Mouse (Mus musculus) splenic B cell, adult 2 months (primary cell): ENCODE measurements at regions not wholly inside any gene's neighbourhood (a gene's known extent, or its start where the extent isn't known, plus 50 kb on each side); places are given as distances from the start of the nearest gene placed in this dataset.
A peak's percentile ranks its signal among the peaks of the same experiment; 100 is the strongest.
"Not testable (repeated sequence)": the region's sequence is repeated elsewhere in the genome, so short reads cannot be mapped to it uniquely, and the experiment has no call there.

Experiments used
- DNase-seq: peaks from one replicate; pipeline ENCODE4 v3.0.0-alpha.2; 2011; ENCODE audit warnings: low read depth, low spot score
- H3K27me3 ChIP-seq: 2 replicates; pipeline ENCODE4 v1.6.1; 2012; ENCODE audit warnings: mild to moderate bottlenecking, low read length, moderate library complexity, mixed read lengths; ENCODE audit not compliant: control insufficient read depth, poor library complexity, insufficient read depth, severe bottlenecking
- H3K36me3 ChIP-seq: 2 replicates; pipeline ENCODE4 v1.6.1; 2012; ENCODE audit warnings: mild to moderate bottlenecking, low read length, moderate library complexity, mixed read lengths; ENCODE audit not compliant: control insufficient read depth, poor library complexity, insufficient read depth, severe bottlenecking

DNA sequence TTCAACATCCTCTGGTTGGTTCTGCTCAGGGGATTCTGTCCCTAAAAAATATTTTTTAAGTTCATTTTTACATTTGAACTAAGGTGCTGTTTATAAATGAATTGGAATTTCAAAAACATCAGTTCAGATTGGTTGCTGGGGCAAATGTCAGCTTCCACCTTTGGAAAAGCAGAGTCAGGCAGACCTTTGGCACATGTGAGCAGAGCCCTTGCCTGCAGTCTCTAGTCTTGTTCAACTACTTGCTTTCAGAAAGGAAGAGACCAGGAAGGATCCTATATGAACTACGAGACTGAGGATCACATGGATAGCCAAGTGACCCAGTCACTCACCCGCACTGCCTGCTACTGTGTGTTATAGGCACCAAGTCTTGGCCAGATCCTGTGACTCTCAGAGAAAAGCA is 82.5 kb upstream of the Tbl1xr1 start:
- H3K36me3 ChIP-seq: no peaks in the 10 kb centered on the region
- DNase-seq: no peak
- no peaks in the 10 kb centered on the region for H3K27me3 ChIP-seq

DNA sequence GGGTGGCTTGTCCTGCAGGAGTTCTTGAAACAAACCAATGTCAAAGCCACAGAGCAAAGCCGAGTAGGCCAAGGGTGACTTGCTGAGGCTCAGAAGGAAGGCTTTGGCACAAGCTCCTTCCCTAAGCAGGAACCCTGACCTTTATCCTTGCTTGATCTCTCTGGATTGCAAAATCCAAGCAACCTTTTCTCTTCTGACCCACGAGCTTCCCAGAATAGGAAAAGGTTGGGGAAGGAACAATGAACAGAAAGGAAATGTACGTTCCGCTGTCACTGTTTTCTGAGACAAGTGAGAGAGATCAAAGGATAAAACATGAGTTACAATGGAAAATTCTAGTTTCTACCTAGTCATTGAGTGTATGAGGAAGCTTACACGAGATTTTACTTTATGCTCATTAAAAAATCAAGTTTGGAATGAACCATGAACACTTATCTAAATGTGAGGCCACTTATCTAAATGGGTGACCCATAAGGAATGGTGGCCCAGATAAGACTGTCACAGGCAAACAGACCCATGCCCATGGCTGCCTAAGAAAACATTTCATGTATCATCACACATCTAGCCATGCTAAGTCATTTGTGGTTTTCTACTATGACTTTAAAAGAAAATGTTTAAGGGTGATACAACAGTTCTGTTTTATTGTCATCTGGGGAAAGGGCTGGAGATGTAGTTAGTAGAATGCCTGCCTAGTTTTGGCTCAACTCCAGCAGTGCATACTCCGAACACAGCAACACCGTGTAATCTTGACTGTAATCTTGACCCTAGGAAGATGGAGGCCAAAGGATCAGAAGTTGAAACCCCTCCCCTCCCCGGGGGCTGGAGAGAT is 80.7 kb upstream of the Tbl1xr1 start:
- H3K27me3 ChIP-seq: no peaks in the 10 kb centered on the region
- H3K36me3 ChIP-seq: no peaks in the 10 kb centered on the region
- no peak for DNase-seq

DNA sequence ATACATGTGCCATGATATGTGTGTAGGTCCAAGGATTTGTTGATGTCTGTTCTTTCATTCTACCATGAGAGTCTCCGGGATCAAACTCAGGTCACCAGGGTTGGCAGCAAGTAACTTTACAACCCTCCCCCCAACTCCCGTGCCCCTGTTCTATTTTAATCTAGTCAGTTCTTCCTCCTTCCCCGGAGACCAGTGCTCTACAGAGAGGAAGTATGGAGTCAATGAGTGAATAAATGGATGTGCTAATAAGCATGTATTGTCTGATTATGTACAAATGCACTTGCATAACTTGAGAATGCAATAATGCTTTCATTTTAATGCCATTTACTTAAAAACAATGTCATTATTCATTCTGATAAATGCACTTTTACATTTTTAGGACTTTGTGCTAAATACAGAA is 79.1 kb upstream of the Tbl1xr1 start:
- DNase-seq: no peak
- Histone ChIP-seq H3K36me3 (no peaks in the 10 kb centered on the region), H3K27me3 (no peaks in the 10 kb centered on the region)

DNA sequence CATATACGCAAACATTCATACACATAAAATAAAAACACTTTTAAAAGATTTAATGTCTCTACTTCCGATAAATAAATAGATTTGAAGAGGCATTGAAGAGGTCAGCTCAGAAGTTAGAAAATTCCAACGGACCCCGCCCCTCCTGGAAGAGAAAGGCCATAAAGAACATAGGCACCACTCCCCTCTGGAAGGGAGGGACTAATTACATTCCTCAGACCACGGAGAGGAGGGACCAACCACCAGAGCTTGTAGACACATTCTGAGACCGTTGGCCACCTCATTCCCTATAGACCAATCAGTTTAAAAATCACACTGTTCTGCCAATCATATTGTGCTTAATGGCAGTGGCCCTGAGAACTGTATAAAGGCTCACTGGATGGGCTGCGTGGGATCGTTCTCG is 71.0 kb upstream of the Tbl1xr1 start:
- Histone ChIP-seq H3K36me3 (no peaks in the 10 kb centered on the region; the same call in 1 of the 2 replicates), H3K27me3 (no peaks in the 10 kb centered on the region; the same call in 1 of the 2 replicates)
- DNase-seq: no peak

DNA sequence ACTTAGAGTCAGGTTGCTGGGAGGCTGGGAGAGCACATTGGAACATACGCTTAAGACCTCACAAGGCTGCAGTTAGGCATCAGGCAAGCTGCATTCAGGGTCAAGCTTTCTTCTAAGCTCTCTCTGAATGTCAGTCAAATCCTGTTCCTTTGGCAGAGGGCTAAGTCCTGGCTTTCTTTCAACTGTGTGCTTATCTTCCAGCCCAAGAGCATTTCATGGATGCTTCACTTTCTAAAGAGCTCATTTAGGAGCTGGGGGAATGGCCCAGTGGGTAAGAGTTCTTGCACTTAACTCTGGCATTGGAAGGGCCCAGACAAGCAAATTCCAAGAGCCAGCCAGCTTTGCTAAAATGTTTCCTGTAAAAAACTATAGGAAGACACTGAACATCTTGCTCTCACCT is 70.3 kb upstream of the Tbl1xr1 start:
- no peak for DNase-seq
- H3K27me3 ChIP-seq: no peaks in the 10 kb centered on the region; the same call in 1 of the 2 replicates
- no peaks in the 10 kb centered on the region; the same call in 1 of the 2 replicates for H3K36me3 ChIP-seq

DNA sequence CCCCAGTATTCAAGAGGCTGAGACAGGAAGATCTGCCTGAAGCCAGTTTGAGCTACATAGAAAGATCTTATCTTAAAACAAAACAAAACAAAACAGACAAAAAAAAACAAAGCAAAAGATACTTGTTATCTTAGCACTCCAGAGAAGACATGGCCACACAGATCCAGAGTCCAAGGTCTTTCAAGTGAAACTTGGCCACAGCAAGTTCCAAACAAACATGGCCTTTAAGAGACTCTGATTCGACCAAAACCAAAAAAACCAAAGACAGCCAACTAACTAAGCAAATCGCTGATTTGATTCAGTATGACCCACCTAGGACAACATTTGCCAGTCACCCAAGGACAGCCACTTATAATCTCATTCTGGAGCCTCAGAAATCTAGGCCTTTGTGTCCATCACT is 69.8 kb upstream of the Tbl1xr1 start:
- H3K36me3 ChIP-seq: no peaks in the 10 kb centered on the region; the same call in 1 of the 2 replicates
- H3K27me3 ChIP-seq: no peaks in the 10 kb centered on the region; the same call in 1 of the 2 replicates
- no peak for DNase-seq

DNA sequence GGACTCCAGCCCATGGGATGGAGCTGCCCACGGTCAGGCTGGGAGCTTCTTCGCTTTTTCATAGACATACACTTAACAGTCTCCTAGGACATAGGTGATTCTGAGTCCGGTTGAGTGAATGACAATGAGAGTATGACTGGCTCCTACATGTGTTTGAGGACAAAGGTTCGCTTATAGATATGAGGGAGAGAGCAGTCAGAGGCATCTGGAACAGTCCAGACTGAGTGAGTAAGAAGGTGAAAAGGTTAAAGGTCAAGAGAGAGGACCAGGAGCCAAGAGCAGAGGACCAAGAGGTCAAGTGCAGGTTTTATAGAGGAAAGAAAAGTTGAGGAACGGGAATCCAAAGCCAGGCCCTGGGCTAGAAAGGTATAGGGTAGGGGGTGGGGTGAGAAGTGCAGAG is 68.7 kb upstream of the Tbl1xr1 start:
- Histone ChIP-seq H3K27me3 (no peaks in the 10 kb centered on the region), H3K36me3 (no peaks in the 10 kb centered on the region; the same call in 1 of the 2 replicates)
- no peak for DNase-seq

DNA sequence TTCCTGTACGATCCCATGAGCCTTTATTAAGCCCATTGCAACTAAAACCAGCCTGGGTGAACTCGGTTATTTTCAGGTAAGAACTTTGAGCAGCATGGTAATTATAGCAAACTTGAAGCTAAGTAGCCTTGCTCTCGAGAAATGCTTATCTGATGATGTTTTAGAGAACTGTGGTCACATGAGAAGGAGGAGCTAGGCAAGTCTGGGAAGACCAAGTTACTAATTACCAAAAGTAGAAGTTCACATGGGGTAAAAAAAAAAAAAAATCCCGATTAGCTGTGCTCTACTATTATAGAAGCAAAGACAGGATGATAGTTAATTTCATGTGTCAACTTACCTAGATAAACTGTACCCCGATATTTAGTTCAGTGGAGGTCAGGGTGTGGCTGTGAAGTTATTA is 68.0 kb upstream of the Tbl1xr1 start:
- no peaks in the 10 kb centered on the region; the same call in 1 of the 2 replicates for H3K36me3 ChIP-seq
- no peaks in the 10 kb centered on the region for H3K27me3 ChIP-seq
- DNase-seq: no peak

DNA sequence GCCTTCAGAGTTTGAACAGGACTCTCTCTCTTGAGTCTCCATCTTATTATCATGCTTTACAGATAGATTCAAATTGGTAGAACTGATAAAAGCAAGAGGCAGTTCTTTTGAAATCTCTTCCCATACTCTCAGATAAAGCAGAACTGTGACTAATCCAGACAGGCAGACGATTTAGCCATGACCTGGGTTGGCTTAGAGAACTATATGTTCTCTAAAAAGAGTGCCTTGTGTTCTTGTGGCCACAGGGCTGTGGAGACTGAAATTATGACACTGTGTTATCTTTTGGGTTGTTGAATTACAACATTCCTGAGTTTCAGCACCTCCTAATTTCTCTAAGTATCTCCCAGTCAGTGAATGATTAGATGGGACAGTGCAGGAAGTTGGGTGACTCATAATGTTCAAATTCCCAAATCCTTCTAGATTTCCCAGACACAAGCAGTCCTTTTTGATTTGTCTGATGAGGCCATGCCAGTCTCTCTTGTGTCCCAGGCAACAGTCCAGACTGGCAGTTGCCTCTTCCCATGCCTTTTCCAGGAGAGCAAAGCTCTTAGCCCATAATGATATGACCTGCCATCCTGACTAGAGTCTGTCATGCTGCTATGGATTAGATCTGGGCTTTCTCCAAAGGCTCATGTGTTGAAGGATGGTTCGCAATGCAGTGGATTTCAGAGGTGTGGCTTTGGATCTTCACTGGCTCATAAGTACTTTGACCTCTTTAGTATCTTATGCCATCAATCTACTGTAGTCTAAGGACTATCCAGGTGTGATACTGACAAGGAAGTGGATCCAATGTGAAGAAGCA is 66.4 kb upstream of the Tbl1xr1 start:
- Histone ChIP-seq H3K27me3 (no peaks in the 10 kb centered on the region), H3K36me3 (no peaks in the 10 kb centered on the region; the same call in 1 of the 2 replicates)
- no peak for DNase-seq

DNA sequence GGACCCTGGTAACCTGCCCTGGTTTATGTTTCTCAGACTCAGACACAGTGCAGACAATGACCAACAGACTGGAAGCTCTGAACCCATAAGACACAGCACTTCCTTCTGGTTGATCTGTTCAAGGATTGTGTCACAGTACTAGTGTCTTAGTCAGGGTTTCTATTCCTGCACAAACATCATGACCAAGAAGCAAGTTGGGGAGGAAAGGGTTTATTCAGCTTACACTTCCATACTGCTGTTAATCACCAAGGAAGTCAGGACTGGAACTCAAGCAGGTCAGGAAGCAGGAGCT is 65.8 kb upstream of the Tbl1xr1 start:
- not testable (repeated sequence) for H3K36me3 ChIP-seq, DNase-seq, H3K27me3 ChIP-seq

DNA sequence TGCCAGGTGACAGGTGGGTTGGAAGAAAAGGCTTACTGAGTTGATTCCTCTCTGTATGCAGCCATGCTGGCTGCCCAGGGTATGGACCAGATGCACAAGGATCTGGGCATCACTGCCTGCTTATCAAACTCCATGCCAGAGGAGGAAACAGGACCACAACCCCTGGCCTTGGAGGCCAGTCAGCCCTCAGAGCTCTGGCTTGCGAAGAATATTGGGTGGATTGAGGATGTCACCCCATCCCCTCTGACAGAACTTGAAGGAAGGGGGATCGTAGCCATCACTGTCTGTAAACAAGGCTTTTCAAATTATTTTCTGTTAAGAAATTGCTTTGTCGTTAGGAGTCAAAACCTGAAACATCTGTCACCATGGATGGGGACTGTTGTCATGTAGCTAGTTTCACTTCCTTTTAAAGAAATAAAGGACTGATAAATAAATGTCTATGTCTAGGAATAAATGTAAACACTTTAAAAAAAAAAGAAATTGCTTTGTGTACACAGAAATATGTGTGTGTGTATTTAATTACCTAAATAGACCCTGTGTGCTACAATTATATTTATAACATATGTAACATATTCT is 55.0 kb upstream of the Tbl1xr1 start:
- H3K27me3 ChIP-seq: no peaks in the 10 kb centered on the region
- peak; percentile 49 for DNase-seq

DNA sequence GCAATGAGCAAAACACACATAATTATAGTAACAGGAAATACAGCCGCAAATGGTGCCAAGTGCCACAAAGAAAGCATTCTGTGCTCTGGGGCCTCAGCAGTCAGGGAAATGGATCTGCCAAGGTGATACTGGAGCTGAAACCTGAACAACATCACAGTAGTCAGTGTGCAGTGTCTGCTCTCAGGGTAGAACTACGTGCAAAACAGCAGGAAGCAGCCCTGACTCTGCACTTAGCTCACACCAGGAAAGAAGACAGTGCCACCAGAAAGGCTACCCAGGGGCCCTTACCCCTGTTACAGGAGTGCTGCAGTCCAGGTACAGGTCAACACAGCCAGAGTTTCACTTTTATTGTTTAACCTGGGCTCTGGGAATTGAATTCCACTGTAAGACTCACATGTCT is 54.0 kb upstream of the Tbl1xr1 start:
- peak; percentile 25 for DNase-seq

More for the DNA sequence above, 55.0 kb upstream of the Tbl1xr1 start:
- no peaks in the 10 kb centered on the region for H3K36me3 ChIP-seq

DNA sequence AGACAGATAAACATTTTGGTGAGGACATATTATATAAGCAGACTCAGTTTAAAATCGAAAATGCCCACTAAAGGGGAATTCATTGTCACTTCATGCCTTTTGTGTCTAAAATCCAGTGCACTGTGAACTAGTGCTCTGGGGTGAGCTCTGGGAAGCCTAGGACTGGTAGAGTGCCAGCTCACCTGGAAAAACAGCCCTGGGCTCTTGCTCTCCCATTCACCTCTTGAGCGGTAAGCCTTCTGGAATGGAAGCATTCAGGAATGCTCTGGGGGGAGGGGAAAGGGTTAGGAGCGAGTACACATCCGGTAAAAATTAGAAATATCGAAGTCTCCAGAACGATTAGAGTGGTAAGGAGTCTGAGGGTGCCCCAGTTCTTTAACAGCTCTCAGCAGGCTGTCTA is 53.4 kb upstream of the Tbl1xr1 start:
- Histone ChIP-seq H3K27me3 (no peaks in the 10 kb centered on the region), H3K36me3 (no peaks in the 10 kb centered on the region)
- no peak for DNase-seq

More for the DNA sequence above, 54.0 kb upstream of the Tbl1xr1 start:
- Histone ChIP-seq H3K36me3 (no peaks in the 10 kb centered on the region), H3K27me3 (no peaks in the 10 kb centered on the region)

DNA sequence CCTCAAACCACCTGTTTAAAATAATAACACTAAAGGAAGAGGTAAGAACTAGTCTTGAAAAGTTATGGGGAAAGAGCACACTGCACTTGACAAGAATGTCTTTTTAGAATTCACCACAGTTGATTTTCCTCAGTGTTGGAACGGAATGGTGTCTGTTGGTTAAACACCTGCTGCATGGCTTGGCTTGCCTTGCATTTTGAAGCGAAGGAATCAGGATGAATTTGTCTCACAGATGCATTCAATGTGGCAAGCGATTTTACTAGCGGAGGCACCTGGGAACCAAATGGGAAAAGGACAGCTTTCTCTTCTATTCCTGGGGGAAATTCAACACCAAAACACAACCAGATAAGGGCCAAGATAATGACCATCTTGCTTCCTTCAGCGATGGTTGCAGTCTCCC is 52.9 kb upstream of the Tbl1xr1 start:
- DNase-seq: no peak
- no peaks in the 10 kb centered on the region for H3K36me3 ChIP-seq

DNA sequence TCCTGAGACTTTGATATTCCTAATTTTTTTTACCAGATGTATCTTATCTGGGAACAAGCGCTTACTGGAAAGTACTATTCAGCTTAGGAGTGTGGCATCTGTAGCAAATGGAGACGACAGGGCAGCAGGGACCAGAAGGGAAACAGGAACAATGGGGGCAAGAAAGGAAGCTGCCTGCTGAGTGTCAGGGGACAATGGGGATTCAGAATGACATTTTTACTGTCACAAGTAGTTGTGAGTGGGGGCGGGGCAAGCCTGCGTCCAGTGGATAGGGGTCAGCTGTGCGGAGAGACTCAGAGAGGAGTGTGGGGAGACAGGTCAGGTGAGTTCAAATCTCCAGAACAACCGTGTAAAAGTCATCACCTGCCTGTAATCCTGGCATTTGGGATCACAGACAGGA is 52.3 kb upstream of the Tbl1xr1 start:
- no peaks in the 10 kb centered on the region for H3K36me3 ChIP-seq
- H3K27me3 ChIP-seq: no peaks in the 10 kb centered on the region
- DNase-seq: no peak

More for the DNA sequence above, 52.9 kb upstream of the Tbl1xr1 start:
- no peaks in the 10 kb centered on the region for H3K27me3 ChIP-seq
